Mouse (Mus musculus) midbrain, embryonic 12.5 days (tissue): ENCODE results near the gene Glrx5. TPM values are rescaled to one million over a fixed set of nuclear protein-coding genes. Genes with fewer than 3 reads are reported as not detected.

Experiments
- ATAC-seq: fragments of 200-750 bp; cut with Nextera tagmentation; 2 replicates; pipeline ENCODE4 v1.8.0; 2017; ENCODE audit warnings: low read depth, moderate TSS enrichment, moderate library complexity; ENCODE audit not compliant: low FRiP score
- H3K27ac ChIP-seq: fragments of 300-500 bp; sonication (generic); replicated peaks from 2 replicates; pipeline ENCODE4 v1.5.1; 2016; ENCODE audit warnings: mild to moderate bottlenecking
- H3K27me3 ChIP-seq: fragments of 300-500 bp; sonication (generic); 2 replicates; pipeline ENCODE4 v1.6.1; 2016; ENCODE audit warnings: mild to moderate bottlenecking
- H3K36me3 ChIP-seq: fragments of 300-500 bp; sonication (generic); 2 replicates; pipeline ENCODE4 v1.6.1; 2016
- H3K4me1 ChIP-seq: fragments of 300-500 bp; sonication (generic); 2 replicates; pipeline ENCODE4 v1.6.1; 2016
- H3K4me2 ChIP-seq: fragments of 300-500 bp; sonication (generic); replicated peaks from 2 replicates; pipeline ENCODE4 v1.6.1; 2016; ENCODE audit warnings: mild to moderate bottlenecking, moderate library complexity
- H3K4me3 ChIP-seq: fragments of 300-500 bp; sonication (generic); 2 replicates; pipeline ENCODE4 v1.5.1; 2016; ENCODE audit warnings: mild to moderate bottlenecking
- H3K9ac ChIP-seq: fragments of 300-500 bp; sonication (generic); replicated peaks from 2 replicates; pipeline ENCODE4 v1.6.1; 2016; ENCODE audit warnings: mild to moderate bottlenecking, moderate library complexity
- H3K9me3 ChIP-seq: fragments of 300-500 bp; sonication (generic); 2 replicates; pipeline ENCODE4 v1.6.1; 2016; ENCODE audit warnings: mild to moderate bottlenecking
- WGBS: fragments of 180-500 bp; shearing (Covaris S2); methylation state at CpG from one replicate; pipeline ENCODE4 v1.1.7; 2016; 5-methylcytosine and 5-hydroxymethylcytosine counted together
- polyA plus RNA-seq: library from polyadenylated mRNA; unstranded; fragments of >200 nt; fragmentation: Nextera tagmentation; extraction: Ambion mirVana; gene quantifications from 2 replicates; pipeline ENCODE4 v1.2.1, GENCODE M21; 2016

The Glrx5 gene
- polyA plus RNA-seq, 1 experiment from 2014 or later, result 161 TPM

DNA sequence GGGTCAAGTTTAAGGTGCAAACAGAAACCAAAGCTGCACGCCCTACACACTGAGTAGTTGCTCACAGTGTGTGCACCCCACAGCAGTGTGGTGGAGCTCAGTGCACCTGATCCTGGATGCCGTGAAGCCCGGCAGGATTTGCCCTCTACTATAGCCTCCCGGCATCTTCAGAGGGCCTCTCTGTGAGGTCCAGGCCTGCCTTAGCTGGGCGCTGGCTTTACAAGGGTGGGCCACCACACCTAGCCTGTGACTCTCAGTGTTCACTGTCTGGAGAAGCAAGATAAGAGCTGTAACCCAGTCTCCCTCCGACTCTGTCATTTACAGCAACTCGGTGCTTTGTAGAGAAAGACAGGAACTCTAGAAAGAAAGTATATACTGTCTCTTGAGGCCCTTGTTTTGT is 6.4 kb downstream of the Glrx5 start:
- no peak overlapping the region for H3K9ac ChIP-seq
- H3K4me1 ChIP-seq, result peaks cover 17% of the 10 kb centered on the region
- no peak overlapping the region for H3K4me2 ChIP-seq
- 83% methylated on average over 7 of the region's 7 CpGs for WGBS
- H3K4me3 ChIP-seq, result no peak overlapping the region
- ATAC-seq, result no peak
- no peak overlapping the region for H3K27ac ChIP-seq
- H3K36me3 ChIP-seq, result peaks cover 33% of the 10 kb centered on the region
- no peaks in the 10 kb centered on the region for H3K9me3 ChIP-seq
- H3K27me3 ChIP-seq, result no peaks in the 10 kb centered on the region

DNA sequence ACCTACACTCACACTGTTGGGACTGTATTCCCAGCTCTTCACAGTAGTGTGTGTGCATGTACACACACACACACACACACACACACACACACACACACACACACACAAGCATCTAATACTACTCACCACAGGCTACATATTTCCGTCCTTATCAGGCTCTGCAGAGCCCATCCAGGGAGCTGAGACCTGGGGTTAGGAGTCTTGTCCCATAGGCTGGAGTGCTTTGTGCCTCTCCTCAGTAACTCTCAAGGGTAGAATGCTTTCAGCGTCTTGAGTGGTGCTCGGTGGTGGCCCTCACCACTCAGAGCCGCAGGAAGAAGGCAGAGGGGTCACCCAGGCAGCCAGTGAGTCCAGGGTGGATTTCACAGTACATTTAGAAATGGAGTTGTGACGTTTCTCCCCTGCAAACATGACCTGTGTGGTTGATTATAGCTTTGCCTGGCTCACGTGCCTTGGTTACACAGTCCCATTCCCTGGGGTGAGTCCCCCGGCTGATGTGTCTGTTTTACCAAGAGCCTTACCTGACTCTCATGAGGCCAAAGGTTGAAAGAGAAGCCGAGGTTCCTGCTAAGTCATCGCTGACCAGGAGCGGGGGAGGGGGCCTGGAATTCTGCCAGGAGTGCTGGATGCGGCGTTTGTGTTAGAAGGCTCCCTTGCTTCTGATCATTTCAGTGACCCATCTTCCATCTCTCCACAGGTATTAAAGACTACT is 7.2 kb downstream of the Glrx5 start:
- ATAC-seq, result no peak
- Histone ChIP-seq H3K4me1 (peaks cover 8% of the 10 kb centered on the region), H3K4me3 (no peak overlapping the region), H3K27ac (no peak overlapping the region), H3K36me3 (peaks cover 33% of the 10 kb centered on the region), H3K4me2 (no peak overlapping the region), H3K9me3 (no peaks in the 10 kb centered on the region), H3K27me3 (no peaks in the 10 kb centered on the region), H3K9ac (no peak overlapping the region)
- 72% methylated on average over 12 of the region's 12 CpGs for WGBS

DNA sequence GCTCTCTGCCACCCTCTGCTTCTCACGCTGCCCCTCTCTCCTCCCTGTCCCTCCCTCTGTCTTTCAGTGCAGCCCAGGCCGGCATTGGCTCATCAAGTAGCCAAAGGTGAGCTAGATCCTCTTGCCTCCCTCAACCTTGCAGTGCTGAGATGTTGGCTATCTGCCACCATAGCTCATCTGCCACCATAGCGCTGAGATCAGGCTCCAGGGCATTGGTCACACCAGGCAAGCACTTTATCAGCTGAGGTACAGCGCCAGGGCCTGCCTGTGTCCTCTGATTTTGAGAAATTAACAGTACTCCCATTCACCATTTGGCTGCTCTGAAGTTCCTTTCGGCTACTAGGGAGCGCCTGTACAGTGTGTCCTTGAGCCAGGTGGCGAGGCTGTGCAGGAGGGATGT is 8.5 kb downstream of the Glrx5 start:
- ATAC-seq, result no peak
- Histone ChIP-seq H3K4me2 (no peak overlapping the region), H3K27ac (no peak overlapping the region), H3K4me1 (0 out of 2 replicates have a peak, but pooled peaks cover 4% of the 10 kb centered on the region), H3K9ac (no peak overlapping the region), H3K4me3 (no peak overlapping the region), H3K36me3 (peaks cover 33% of the 10 kb centered on the region), H3K9me3 (no peaks in the 10 kb centered on the region), H3K27me3 (no peaks in the 10 kb centered on the region)
- 95% methylated on average over 7 of the region's 7 CpGs for WGBS

DNA sequence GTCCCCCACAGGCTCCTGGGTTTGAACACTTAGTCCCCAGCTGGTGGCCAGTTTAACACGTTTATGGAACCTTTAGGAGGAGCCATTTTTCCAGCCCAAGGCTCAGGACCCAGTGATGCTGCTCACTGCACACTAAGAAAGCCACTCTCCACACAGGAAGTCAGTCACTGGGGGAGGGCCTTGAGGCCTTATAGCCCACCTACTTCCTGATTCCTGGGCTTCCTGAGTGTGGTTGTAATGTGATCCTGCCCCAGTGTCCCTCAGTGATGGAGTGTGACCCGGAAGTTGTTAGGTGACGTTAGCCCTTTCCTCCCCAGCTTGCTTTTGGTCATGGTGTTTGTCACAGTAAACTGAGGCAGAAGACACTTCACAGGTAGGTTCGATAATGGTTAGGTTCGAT is 10.6 kb downstream of the Glrx5 start:
- H3K4me2 ChIP-seq, result no peak overlapping the region
- H3K27me3 ChIP-seq, result no peaks in the 10 kb centered on the region
- H3K4me3 ChIP-seq, result no peak overlapping the region
- ATAC-seq, result no peak
- 95% methylated on average over 5 of the region's 5 CpGs for WGBS
- no peak overlapping the region for H3K9ac ChIP-seq
- H3K9me3 ChIP-seq, result 0 out of 2 replicates have a peak, but pooled peaks cover 2% of the 10 kb centered on the region
- H3K4me1 ChIP-seq, result 0 out of 2 replicates have a peak, but pooled peaks cover 4% of the 10 kb centered on the region
- peaks cover 36% of the 10 kb centered on the region for H3K36me3 ChIP-seq
- H3K27ac ChIP-seq, result no peak overlapping the region

DNA sequence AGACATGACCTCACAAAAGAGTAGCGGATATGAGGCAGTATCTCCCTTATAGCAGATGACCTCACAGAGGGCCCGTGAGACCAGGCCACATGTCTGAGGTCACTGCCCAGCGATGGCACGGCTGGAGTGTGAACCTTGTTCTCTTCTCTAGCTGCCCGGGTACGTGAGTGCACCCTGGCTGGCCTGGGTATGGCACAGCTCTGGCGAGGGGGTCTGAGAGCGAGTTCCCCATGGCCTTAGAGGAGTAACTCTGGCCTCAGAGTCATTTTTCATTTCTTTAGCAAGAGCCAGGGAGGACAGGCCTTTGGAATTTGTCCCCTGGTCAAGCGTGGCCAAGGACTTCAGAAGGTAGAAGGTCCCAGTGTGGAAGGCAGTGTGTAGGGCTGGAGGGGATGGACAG is 12.3 kb downstream of the Glrx5 start:
- ATAC-seq, result no peak
- Histone ChIP-seq H3K27me3 (no peaks in the 10 kb centered on the region), H3K9me3 (0 out of 2 replicates have a peak, but pooled peaks cover 2% of the 10 kb centered on the region), H3K27ac (no peak overlapping the region), H3K4me3 (no peak overlapping the region), H3K9ac (no peak overlapping the region), H3K36me3 (peaks cover 36% of the 10 kb centered on the region), H3K4me1 (0 out of 2 replicates have a peak, but pooled peaks cover 4% of the 10 kb centered on the region), H3K4me2 (no peak overlapping the region)
- 93% methylated on average over 9 of the region's 9 CpGs for WGBS

DNA sequence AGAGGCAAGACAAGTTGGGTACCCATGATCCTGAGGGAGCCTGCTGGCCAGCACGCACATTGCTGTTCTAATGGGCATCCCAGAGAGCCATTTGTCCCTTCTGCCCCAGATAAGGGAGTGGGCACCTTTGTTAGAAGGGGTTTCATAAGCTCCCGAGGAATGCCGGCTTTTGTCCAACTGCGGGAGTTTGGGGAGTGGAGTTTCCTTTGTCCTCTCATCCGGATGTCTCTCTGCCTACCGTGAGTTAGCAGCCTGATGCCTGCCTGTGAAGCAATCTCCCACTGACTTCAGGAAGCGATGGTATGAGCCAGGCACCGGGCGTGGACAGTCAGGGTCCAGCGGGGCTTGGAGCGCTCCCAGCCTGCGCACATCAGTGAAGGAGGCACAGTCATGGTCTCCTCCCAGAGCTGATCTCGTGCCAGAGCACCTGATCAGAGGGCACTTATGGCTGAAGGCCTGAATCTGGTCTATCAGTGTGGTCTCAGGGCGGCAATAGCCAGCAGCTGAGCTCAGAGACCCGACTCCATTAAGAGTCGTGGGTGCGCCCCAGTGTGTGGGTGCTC is 15.9 kb downstream of the Glrx5 start:
- H3K27ac ChIP-seq, result no peak overlapping the region
- H3K9ac ChIP-seq, result no peak overlapping the region
- H3K27me3 ChIP-seq, result no peaks in the 10 kb centered on the region
- H3K4me2 ChIP-seq, result no peak overlapping the region
- H3K9me3 ChIP-seq, result 0 out of 2 replicates have a peak, but pooled peaks cover 2% of the 10 kb centered on the region
- H3K4me1 ChIP-seq, result no peaks in the 10 kb centered on the region
- no peak for ATAC-seq
- H3K4me3 ChIP-seq, result no peak overlapping the region
- WGBS, result 53% methylated on average over 17 of the region's 17 CpGs
- 0 out of 2 replicates have a peak, but pooled peaks cover 3% of the 10 kb centered on the region for H3K36me3 ChIP-seq

DNA sequence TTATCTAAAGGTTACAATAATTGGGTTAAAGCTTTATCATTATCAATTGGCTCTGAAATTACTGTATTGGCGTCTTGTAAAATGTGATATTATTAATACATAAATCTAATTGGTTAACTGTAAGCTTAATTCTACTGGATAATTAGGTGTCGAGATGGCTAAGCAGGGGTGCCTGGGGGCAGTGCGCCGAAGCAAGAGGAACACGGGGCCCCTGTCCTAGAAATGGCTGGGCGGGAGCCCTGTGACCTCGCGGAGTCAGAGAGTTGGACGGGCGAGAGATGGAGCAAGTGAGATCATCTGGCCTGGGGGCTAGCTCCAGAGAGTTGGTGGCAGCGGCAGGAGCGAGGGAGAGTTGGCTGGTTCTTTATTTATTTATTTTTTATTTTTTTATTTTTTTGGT is 17.3 kb downstream of the Glrx5 start:
- Histone ChIP-seq H3K9ac (no peak overlapping the region), H3K27ac (no peak overlapping the region), H3K27me3 (no peaks in the 10 kb centered on the region), H3K36me3 (0 out of 2 replicates have a peak, but pooled peaks cover 3% of the 10 kb centered on the region), H3K4me1 (no peaks in the 10 kb centered on the region), H3K9me3 (0 out of 2 replicates have a peak, but pooled peaks cover 2% of the 10 kb centered on the region), H3K4me3 (no peak overlapping the region), H3K4me2 (no peak overlapping the region)
- 86% methylated on average over 12 of the region's 12 CpGs for WGBS
- ATAC-seq, result no peak

DNA sequence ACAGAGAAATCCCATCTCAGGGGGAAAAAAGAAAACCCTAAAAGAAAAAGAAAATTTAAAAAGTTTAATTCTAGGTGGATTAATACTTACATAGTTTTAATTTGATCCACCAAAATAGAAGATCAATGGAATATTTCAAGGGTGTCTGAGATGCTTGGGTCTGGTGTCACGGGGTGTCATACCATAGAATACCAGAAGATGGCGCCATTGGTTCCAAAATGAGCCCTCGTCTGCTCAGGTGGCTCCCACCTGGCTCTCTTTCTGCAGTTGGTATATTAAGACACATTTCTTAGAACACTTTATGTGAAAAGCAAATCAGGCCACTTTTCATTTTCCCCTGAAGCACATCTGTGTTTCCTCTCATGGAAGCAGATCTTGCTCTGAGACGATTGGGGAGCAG is 18.4 kb downstream of the Glrx5 start:
- H3K4me2 ChIP-seq, result no peak overlapping the region
- no peak overlapping the region for H3K4me3 ChIP-seq
- H3K9ac ChIP-seq, result no peak overlapping the region
- H3K4me1 ChIP-seq, result no peaks in the 10 kb centered on the region
- H3K36me3 ChIP-seq, result 0 out of 2 replicates have a peak, but pooled peaks cover 3% of the 10 kb centered on the region
- no peak overlapping the region for H3K27ac ChIP-seq
- no peaks in the 10 kb centered on the region for H3K27me3 ChIP-seq
- 0 out of 2 replicates have a peak, but pooled peaks cover 2% of the 10 kb centered on the region for H3K9me3 ChIP-seq
- WGBS, result 19% methylated on average over 4 of the region's 4 CpGs
- ATAC-seq, result no peak

DNA sequence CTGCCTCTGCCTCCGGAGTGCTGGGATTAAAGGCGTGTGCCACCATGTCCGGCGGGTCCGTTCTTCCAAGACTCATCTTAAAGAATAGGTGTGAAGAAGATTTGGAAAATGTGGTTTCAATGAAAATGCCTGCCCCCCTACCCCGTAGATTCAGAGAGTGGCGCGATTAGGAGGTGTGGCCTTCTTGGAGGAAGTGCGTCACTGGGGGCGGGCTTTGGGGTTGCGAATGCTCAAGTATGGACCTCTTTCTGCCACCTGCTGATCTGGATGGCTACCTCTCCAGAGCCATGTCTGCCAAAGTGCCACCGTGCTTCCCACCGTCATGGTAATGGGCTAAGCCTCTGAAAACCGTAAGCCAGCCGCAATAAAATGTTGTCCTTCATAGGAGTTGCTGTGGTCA is 21.6 kb downstream of the Glrx5 start:
- no peak for ATAC-seq
- WGBS, result 93% methylated on average over 15 of the region's 15 CpGs
- no peaks in the 10 kb centered on the region for H3K4me1 ChIP-seq
- H3K9me3 ChIP-seq, result no peaks in the 10 kb centered on the region
- H3K27ac ChIP-seq, result no peak overlapping the region
- H3K9ac ChIP-seq, result no peak overlapping the region
- H3K27me3 ChIP-seq, result no peaks in the 10 kb centered on the region
- no peak overlapping the region for H3K4me3 ChIP-seq
- H3K4me2 ChIP-seq, result no peak overlapping the region
- no peaks in the 10 kb centered on the region for H3K36me3 ChIP-seq

DNA sequence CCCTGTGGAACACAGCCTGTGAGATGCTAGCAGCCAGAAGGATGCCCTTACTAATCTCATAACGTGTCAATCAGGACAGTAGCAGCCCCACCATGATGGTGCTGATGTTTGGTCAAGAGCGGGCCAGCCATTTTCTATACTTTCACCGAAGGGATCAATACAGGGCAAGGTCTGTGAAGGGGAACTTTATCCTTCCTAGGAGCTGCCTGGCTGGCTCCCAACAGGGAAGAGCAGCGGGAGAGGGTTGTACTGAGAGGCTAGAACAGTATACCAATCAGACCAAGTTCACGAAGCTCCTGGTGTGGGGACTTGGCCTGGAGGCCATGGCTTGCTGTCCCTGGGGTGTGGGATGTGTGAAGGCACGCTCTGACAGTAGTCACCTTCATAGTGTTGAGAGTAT is 22.8 kb downstream of the Glrx5 start:
- H3K36me3 ChIP-seq, result no peaks in the 10 kb centered on the region
- H3K4me1 ChIP-seq, result no peaks in the 10 kb centered on the region
- no peak overlapping the region for H3K9ac ChIP-seq
- no peaks in the 10 kb centered on the region for H3K9me3 ChIP-seq
- ATAC-seq, result no peak
- no peak overlapping the region for H3K4me3 ChIP-seq
- no peaks in the 10 kb centered on the region for H3K27me3 ChIP-seq
- no peak overlapping the region for H3K4me2 ChIP-seq
- H3K27ac ChIP-seq, result no peak overlapping the region
- WGBS, result 83% methylated on average over 6 of the region's 6 CpGs

DNA sequence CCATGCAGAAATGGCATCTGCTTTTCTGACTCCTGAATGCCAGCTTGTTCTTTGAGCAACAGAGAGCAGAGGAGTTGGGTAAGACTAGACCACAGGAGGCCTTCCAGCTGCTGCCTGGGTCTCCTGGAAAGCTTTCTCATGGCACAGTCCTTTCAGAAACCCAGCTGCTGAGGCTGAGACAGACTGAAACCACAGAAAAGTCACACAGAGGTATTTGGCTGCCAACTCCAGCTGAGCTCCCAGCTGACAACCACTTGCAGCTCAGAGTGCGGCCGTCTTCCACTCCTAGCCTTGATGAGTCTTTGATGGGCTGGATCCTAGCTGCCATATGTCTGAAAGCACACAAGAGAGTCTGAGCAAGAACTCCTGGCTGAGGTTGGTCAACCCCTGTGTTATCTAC is 27.5 kb downstream of the Glrx5 start:
- WGBS, result 86% methylated on average over 2 of the region's 2 CpGs
- ATAC-seq, result no peak

More for the DNA sequence above, 27.5 kb downstream of the Glrx5 start:
- H3K4me3 ChIP-seq, result no peak overlapping the region
- H3K27me3 ChIP-seq, result no peaks in the 10 kb centered on the region
- H3K27ac ChIP-seq, result no peak overlapping the region
- H3K4me2 ChIP-seq, result no peak overlapping the region
- no peak overlapping the region for H3K9ac ChIP-seq
- no peaks in the 10 kb centered on the region for H3K36me3 ChIP-seq
- H3K4me1 ChIP-seq, result peaks cover 3% of the 10 kb centered on the region; the same call in 1 of the 2 replicates
- H3K9me3 ChIP-seq, result no peaks in the 10 kb centered on the region
